Mouse (Mus musculus) forebrain, embryonic 15.5 days (tissue): ENCODE measurements at regions not wholly inside any gene's neighbourhood (a gene's known extent, or its start where the extent isn't known, plus 50 kb on each side); places are given as distances from the start of the nearest gene placed in this dataset.

Experiments used
- ATAC-seq: fragments of 200-750 bp; cut with Nextera tagmentation; replicated peaks from 2 replicates; pipeline ENCODE4 v1.8.0; 2017; ENCODE audit warnings: mild to moderate bottlenecking, moderate TSS enrichment, moderate library complexity
- H3K27ac ChIP-seq: fragments of 300-500 bp; sonication (generic); replicated peaks from 2 replicates; pipeline ENCODE4 v1.5.1; 2015; ENCODE audit warnings: mild to moderate bottlenecking, inconsistent platforms
- H3K27me3 ChIP-seq: fragments of 300-500 bp; sonication (generic); 2 replicates; pipeline ENCODE4 v1.6.1; 2015; ENCODE audit warnings: inconsistent platforms
- H3K36me3 ChIP-seq: fragments of 300-500 bp; sonication (generic); 2 replicates; pipeline ENCODE4 v1.6.1; 2015; ENCODE audit warnings: mild to moderate bottlenecking, inconsistent platforms
- H3K4me1 ChIP-seq: fragments of 300-500 bp; sonication (generic); 2 replicates; pipeline ENCODE4 v1.6.1; 2015; ENCODE audit warnings: inconsistent platforms
- H3K4me2 ChIP-seq: fragments of 300-500 bp; sonication (generic); replicated peaks from 2 replicates; pipeline ENCODE4 v1.6.1; 2015; ENCODE audit warnings: mild to moderate bottlenecking, inconsistent platforms
- H3K4me3 ChIP-seq: fragments of 300-500 bp; sonication (generic); 2 replicates; pipeline ENCODE4 v1.5.1; 2015; ENCODE audit warnings: mild to moderate bottlenecking, inconsistent platforms
- H3K9ac ChIP-seq: fragments of 300-500 bp; sonication (generic); replicated peaks from 2 replicates; pipeline ENCODE4 v1.6.1; 2015; ENCODE audit warnings: mild to moderate bottlenecking, inconsistent platforms
- H3K9me3 ChIP-seq: fragments of 300-500 bp; sonication (generic); 2 replicates; pipeline ENCODE4 v1.6.1; 2016; ENCODE audit warnings: inconsistent platforms
- WGBS: fragments of 180-500 bp; shearing (Covaris S2); methylation state at CpG from one replicate; pipeline ENCODE4 v1.1.7; 2015; ENCODE audit warnings: mixed read lengths; 5-methylcytosine and 5-hydroxymethylcytosine counted together

GRCm38 (mm10) chr13:83884766-83885543 is 337.1 kb upstream of the Tmem161b start:
- peaks cover 36% of the 10 kb centered on the region for H3K4me1 ChIP-seq
- peak overlapping the region; percentile 80 for H3K27ac ChIP-seq
- no peak overlapping the region for H3K4me2 ChIP-seq
- no peaks in the 10 kb centered on the region for H3K27me3 ChIP-seq
- no peak overlapping the region for H3K4me3 ChIP-seq
- no peaks in the 10 kb centered on the region for H3K9me3 ChIP-seq
- no peaks in the 10 kb centered on the region for H3K36me3 ChIP-seq
- ATAC-seq = peak; percentile 88
- no peak overlapping the region for H3K9ac ChIP-seq
- WGBS = 8% methylated on average over 13 of the region's 13 CpGs

- WGBS = 19% methylated on average over 4 of the region's 4 CpGs
- H3K27ac ChIP-seq = peak overlapping the region; percentile 80
- peak; percentile 34 for ATAC-seq
- H3K27me3 ChIP-seq = no peaks in the 10 kb centered on the region
- peaks cover 28% of the 10 kb centered on the region for H3K4me1 ChIP-seq
- H3K36me3 ChIP-seq = no peaks in the 10 kb centered on the region
- H3K4me2 ChIP-seq = no peak overlapping the region
- no peaks in the 10 kb centered on the region for H3K9me3 ChIP-seq
- no peak overlapping the region for H3K9ac ChIP-seq
- no peak overlapping the region for H3K4me3 ChIP-seq
Measured at GRCm38 (mm10) chr13:83885729-83886128, 336.4 kb upstream of the Tmem161b start.

GRCm38 (mm10) chr13:83914697-83915096 is 307.4 kb upstream of the Tmem161b start:
- no peak overlapping the region for H3K4me3 ChIP-seq
- no peak for ATAC-seq
- peaks cover 5% of the 10 kb centered on the region; the same call in 1 of the 2 replicates for H3K9me3 ChIP-seq

GRCm38 (mm10) chr13:83932761-83933160 is 289.3 kb upstream of the Tmem161b start:
- no peak overlapping the region for H3K9ac ChIP-seq
- no peaks in the 10 kb centered on the region for H3K4me1 ChIP-seq
- no peak overlapping the region for H3K4me2 ChIP-seq
- H3K27ac ChIP-seq = no peak overlapping the region
- no peaks in the 10 kb centered on the region for H3K9me3 ChIP-seq
- H3K36me3 ChIP-seq = no peaks in the 10 kb centered on the region
- no peaks in the 10 kb centered on the region for H3K27me3 ChIP-seq
- ATAC-seq = no peak
- 71% methylated on average over 2 of the region's 2 CpGs for WGBS
- H3K4me3 ChIP-seq = no peak overlapping the region

More at GRCm38 (mm10) chr13:83914697-83915096, 307.4 kb upstream of the Tmem161b start:
- Histone ChIP-seq H3K4me1 (no peaks in the 10 kb centered on the region), H3K36me3 (no peaks in the 10 kb centered on the region), H3K27ac (no peak overlapping the region), H3K9ac (no peak overlapping the region), H3K4me2 (no peak overlapping the region), H3K27me3 (no peaks in the 10 kb centered on the region)
- WGBS = 67% methylated on average over 2 of the region's 2 CpGs

GRCm38 (mm10) chr13:83946495-83946894 is 275.6 kb upstream of the Tmem161b start:
- no peak overlapping the region for H3K4me2 ChIP-seq

GRCm38 (mm10) chr13:83951163-83951562 is 270.9 kb upstream of the Tmem161b start:
- H3K9me3 ChIP-seq = no peaks in the 10 kb centered on the region
- no peak overlapping the region for H3K9ac ChIP-seq
- H3K36me3 ChIP-seq = no peaks in the 10 kb centered on the region
- H3K27me3 ChIP-seq = no peaks in the 10 kb centered on the region
- no peak overlapping the region for H3K4me3 ChIP-seq
- H3K4me2 ChIP-seq = no peak overlapping the region
- no peaks in the 10 kb centered on the region for H3K4me1 ChIP-seq
- ATAC-seq = peak; percentile 55; the same call in 1 of the 2 replicates
- no peak overlapping the region for H3K27ac ChIP-seq

More at GRCm38 (mm10) chr13:83946495-83946894, 275.6 kb upstream of the Tmem161b start:
- no peaks in the 10 kb centered on the region for H3K27me3 ChIP-seq
- no peak overlapping the region for H3K27ac ChIP-seq
- H3K4me1 ChIP-seq = no peaks in the 10 kb centered on the region
- no peak for ATAC-seq
- H3K9me3 ChIP-seq = no peaks in the 10 kb centered on the region
- H3K9ac ChIP-seq = no peak overlapping the region
- H3K4me3 ChIP-seq = no peak overlapping the region
- no peaks in the 10 kb centered on the region for H3K36me3 ChIP-seq
- 77% methylated on average over 4 of the region's 4 CpGs for WGBS

- no peak overlapping the region for H3K27ac ChIP-seq
- ATAC-seq = no peak
- 84% methylated on average over 3 of the region's 3 CpGs for WGBS
Measured at GRCm38 (mm10) chr13:83951808-83952207, 270.3 kb upstream of the Tmem161b start.

GRCm38 (mm10) chr13:83952353-83952752 is 269.7 kb upstream of the Tmem161b start:
- H3K4me1 ChIP-seq = no peaks in the 10 kb centered on the region
- H3K4me3 ChIP-seq = no peak overlapping the region
- no peak overlapping the region for H3K27ac ChIP-seq
- H3K4me2 ChIP-seq = no peak overlapping the region
- no peaks in the 10 kb centered on the region for H3K36me3 ChIP-seq
- 82% methylated on average over 4 of the region's 4 CpGs for WGBS
- no peak overlapping the region for H3K9ac ChIP-seq
- no peaks in the 10 kb centered on the region for H3K9me3 ChIP-seq
- no peak for ATAC-seq
- H3K27me3 ChIP-seq = no peaks in the 10 kb centered on the region

More at GRCm38 (mm10) chr13:83951808-83952207, 270.3 kb upstream of the Tmem161b start:
- no peaks in the 10 kb centered on the region for H3K27me3 ChIP-seq
- H3K9ac ChIP-seq = no peak overlapping the region
- no peak overlapping the region for H3K4me3 ChIP-seq
- no peak overlapping the region for H3K4me2 ChIP-seq
- no peaks in the 10 kb centered on the region for H3K9me3 ChIP-seq
- H3K4me1 ChIP-seq = no peaks in the 10 kb centered on the region
- H3K36me3 ChIP-seq = no peaks in the 10 kb centered on the region

GRCm38 (mm10) chr13:83952862-83953261 is 269.2 kb upstream of the Tmem161b start:
- no peak overlapping the region for H3K9ac ChIP-seq
- H3K27ac ChIP-seq = no peak overlapping the region
- no peaks in the 10 kb centered on the region for H3K27me3 ChIP-seq
- H3K9me3 ChIP-seq = no peaks in the 10 kb centered on the region
- WGBS = 44% methylated on average over 4 of the region's 4 CpGs
- no peak overlapping the region for H3K4me2 ChIP-seq
- no peak overlapping the region for H3K4me3 ChIP-seq
- H3K36me3 ChIP-seq = no peaks in the 10 kb centered on the region
- H3K4me1 ChIP-seq = no peaks in the 10 kb centered on the region
- ATAC-seq = no peak

GRCm38 (mm10) chr13:83955701-83956100 is 266.4 kb upstream of the Tmem161b start:
- Histone ChIP-seq H3K27ac (no peak overlapping the region), H3K27me3 (no peaks in the 10 kb centered on the region), H3K9me3 (no peaks in the 10 kb centered on the region), H3K4me2 (no peak overlapping the region), H3K9ac (no peak overlapping the region), H3K36me3 (no peaks in the 10 kb centered on the region), H3K4me1 (no peaks in the 10 kb centered on the region), H3K4me3 (no peak overlapping the region)
- WGBS = 25% methylated on average over 5 of the region's 5 CpGs
- no peak for ATAC-seq

GRCm38 (mm10) chr13:83978541-83978940 is 243.6 kb upstream of the Tmem161b start:
- H3K9me3 ChIP-seq = no peaks in the 10 kb centered on the region
- H3K36me3 ChIP-seq = no peaks in the 10 kb centered on the region
- no peaks in the 10 kb centered on the region for H3K27me3 ChIP-seq
- H3K4me1 ChIP-seq = 0 out of 2 replicates have a peak, but pooled peaks cover 2% of the 10 kb centered on the region
- ATAC-seq = no peak
- H3K4me3 ChIP-seq = no peak overlapping the region
- H3K9ac ChIP-seq = no peak overlapping the region
- no peak overlapping the region for H3K4me2 ChIP-seq
- H3K27ac ChIP-seq = no peak overlapping the region

GRCm38 (mm10) chr13:83979535-83979934 is 242.6 kb upstream of the Tmem161b start:
- no peak for ATAC-seq
- no peaks in the 10 kb centered on the region for H3K36me3 ChIP-seq
- H3K4me1 ChIP-seq = 0 out of 2 replicates have a peak, but pooled peaks cover 10% of the 10 kb centered on the region
- no peak overlapping the region for H3K27ac ChIP-seq
- H3K9ac ChIP-seq = no peak overlapping the region
- H3K4me3 ChIP-seq = no peak overlapping the region
- H3K27me3 ChIP-seq = no peaks in the 10 kb centered on the region
- H3K9me3 ChIP-seq = no peaks in the 10 kb centered on the region
- H3K4me2 ChIP-seq = no peak overlapping the region
